ENCODE assay signal across 8 mouse cellular contexts in genomic region chr1:167660521-167661101, GRCm38 (mm10). TPM values are rescaled to one million over a fixed set of nuclear protein-coding genes. Genes with fewer than 3 reads are reported as not detected.
DNase-seq lines count a peak whose midpoint lies in the region; ATAC-seq and TF ChIP-seq lines count a peak whose summit lies in the region.
"Had no signal": no experiment of that assay in that cellular context is flagged by ENCODE, and none has a peak within 500 bp of the region (broad histone marks: within the 10 kb centered on the region; RNA-seq: fewer than 3 reads in every experiment).

No protein-coding gene starts in this region.

- H3K9ac ChIP-seq in intestine, postnatal 0 days (ENCODE audit: low read depth, low read length): no peak overlapping the region
- H3K9ac ChIP-seq in limb, embryonic 11.5 days (ENCODE audit: low read length): no peak overlapping the region
- H3K9ac ChIP-seq in neural tube, embryonic 14.5 days (replicated peaks; ENCODE audit: low read depth, low read length): no peak overlapping the region

- peak; percentile 80 for DNase-seq in adrenal gland, postnatal 25 days
- peak; percentile 28 for DNase-seq in embryo, embryonic 9.5 days (ENCODE audit: extremely low spot score)
- peak; percentile 67 to 80 for DNase-seq in heart, adult 18-20 months
- DNase-seq in limb, embryonic 11.5 days (ENCODE audit: low spot score): peak; percentile 40

- no peak for ATAC-seq in intestine, postnatal 0 days
- ATAC-seq in limb, embryonic 11.5 days (ENCODE audit: insufficient number of reproducible peaks, low FRiP score, low TSS enrichment, low read depth): no peak
- peak; percentile 93 for ATAC-seq in neural tube, embryonic 14.5 days (ENCODE audit: low read depth)
- no peak for ATAC-seq in erythroblast, adult 5-6 weeks (replicated peaks; ENCODE audit: low FRiP score, poor library complexity, severe bottlenecking)

- H3K27me3 ChIP-seq in intestine, postnatal 0 days (replicated peaks; ENCODE audit: control insufficient read depth, insufficient read depth, low read length): peaks cover 25% of the 10 kb centered on the region
- peaks cover 35% of the 10 kb centered on the region for H3K27me3 ChIP-seq in limb, embryonic 11.5 days (ENCODE audit: control insufficient read depth, insufficient read depth, low read length)
- peaks cover 5% of the 10 kb centered on the region for H3K27me3 ChIP-seq in neural tube, embryonic 14.5 days (ENCODE audit: control insufficient read depth, insufficient read depth, low read length)

- H3K4me3 ChIP-seq in intestine, postnatal 0 days (ENCODE audit: low read depth, low read length): no peak overlapping the region
- no peak overlapping the region; the same call in 1 of the 2 replicates for H3K4me3 ChIP-seq in limb, embryonic 11.5 days (ENCODE audit: low read depth, low read length)
- H3K4me3 ChIP-seq in neural tube, embryonic 14.5 days (ENCODE audit: low read depth, low read length): peak overlapping the region; percentile 21; the same call in 1 of the 2 replicates
- H3K4me3 ChIP-seq: erythroblast, embryonic 14.5 days had no signal

- 3% methylated on average over 21 of the region's 21 CpGs for WGBS in intestine, postnatal 0 days
- WGBS in limb, embryonic 11.5 days: under 1% methylated on average over 21 of the region's 21 CpGs
- under 1% methylated on average over 21 of the region's 21 CpGs for WGBS in neural tube, embryonic 14.5 days

- no peak for TF ChIP-seq CTCF in intestine, postnatal 0 days (IDR thresholded peaks at IDR 0.05; ENCODE audit: low read depth)

- H3K9me3 ChIP-seq in intestine, postnatal 0 days (ENCODE audit: control insufficient read depth): no peaks in the 10 kb centered on the region
- no peaks in the 10 kb centered on the region for H3K9me3 ChIP-seq in limb, embryonic 11.5 days (ENCODE audit: control insufficient read depth, low read length)
- no peaks in the 10 kb centered on the region for H3K9me3 ChIP-seq in neural tube, embryonic 14.5 days (ENCODE audit: control insufficient read depth, low read length)

- H3K36me3 ChIP-seq in intestine, postnatal 0 days (ENCODE audit: control insufficient read depth, insufficient read depth): no peaks in the 10 kb centered on the region
- no peaks in the 10 kb centered on the region; the same call in 1 of the 2 replicates for H3K36me3 ChIP-seq in limb, embryonic 11.5 days (ENCODE audit: control insufficient read depth, insufficient read depth, low read length)
- no peaks in the 10 kb centered on the region for H3K36me3 ChIP-seq in neural tube, embryonic 14.5 days (ENCODE audit: control insufficient read depth, insufficient read depth, low read length)

- H3K4me1 ChIP-seq in intestine, postnatal 0 days (replicated peaks; ENCODE audit: control insufficient read depth, insufficient read depth, low read length): no peaks in the 10 kb centered on the region
- H3K4me1 ChIP-seq in limb, embryonic 11.5 days (ENCODE audit: control insufficient read depth, insufficient read depth, low read length): peaks cover 13% of the 10 kb centered on the region; the same call in 1 of the 2 replicates
- H3K4me1 ChIP-seq in neural tube, embryonic 14.5 days (ENCODE audit: control insufficient read depth, insufficient read depth, low read length): peaks cover 3% of the 10 kb centered on the region; the same call in 1 of the 2 replicates

- no peak overlapping the region for H3K27ac ChIP-seq in intestine, postnatal 0 days (ENCODE audit: low read depth, low read length)
- H3K27ac ChIP-seq in limb, embryonic 11.5 days (replicated peaks; ENCODE audit: low read depth, low read length): no peak overlapping the region
- H3K27ac ChIP-seq in neural tube, embryonic 14.5 days (ENCODE audit: low read depth, low read length): no peak overlapping the region

- peak overlapping the region; percentile 22; the same call in 1 of the 2 replicates for H3K4me2 ChIP-seq in intestine, postnatal 0 days (replicated peaks; ENCODE audit: low read depth)
- H3K4me2 ChIP-seq in limb, embryonic 11.5 days (ENCODE audit: low read depth, severe bottlenecking): peak overlapping the region; percentile 40
- H3K4me2 ChIP-seq in neural tube, embryonic 14.5 days (ENCODE audit: low read depth, low read length): peak overlapping the region; percentile 47

RNA-seq across cellular contexts. Expression of gene Lmx1a, which starts 28.4 kb away (rescaled TPM):
- not detected in 2 replicates for total RNA-seq in adrenal gland, postnatal 25 days (2021)
- total RNA-seq in heart, adult 18-20 months (2021): not detected
- 0.24 and 0.27 TPM in 2 replicates for polyA plus RNA-seq in intestine, postnatal 0 days (2015; fragmentation: Nextera tagmentation; extraction: Ambion mirVana)
- polyA plus RNA-seq in limb, embryonic 11.5 days (2014; fragmentation: Nextera tagmentation; extraction: Ambion mirVana): 0.97 and 1.1 TPM in 2 replicates
- 0.25 and 0.55 TPM in 2 replicates for polyA plus RNA-seq in neural tube, embryonic 14.5 days (2014; fragmentation: Nextera tagmentation; extraction: Ambion mirVana)
- total RNA-seq in erythroblast, adult 5-6 weeks (2015; ENCODE audit: low replicate concordance): not detected in 2 replicates
- total RNA-seq in erythroblast, adult 5-6 weeks (2017; ENCODE audit: low replicate concordance): not detected in 2 replicates
- polyA plus RNA-seq: erythroblast, embryonic 14.5 days had no signal

Comparison
In these comparisons a context has a peak if more than half of its experiments do, and no peak if none do; other contexts are left out.
1. DNase-seq: peak in every context shown above with its lines; median percentile 80 in adrenal gland, postnatal 25 days; 74 in heart, adult 18-20 months; 40 in limb, embryonic 11.5 days; 28 in embryo, embryonic 9.5 days.